Mouse (Mus musculus) common myeloid progenitor, adult 5-6 weeks (primary cell): ENCODE measurements around the gene Heg1. TPM values are rescaled to one million over a fixed set of nuclear protein-coding genes. Genes with fewer than 3 reads are reported as not detected.
A peak's percentile ranks its signal among the peaks of the same experiment; 100 is the strongest.

Experiments
- ATAC-seq: replicated peaks from 2 replicates; pipeline ENCODE4 v1.8.0; 2016; ENCODE audit warnings: low read depth, mild to moderate bottlenecking, moderate TSS enrichment, inconsistent platforms; ENCODE audit not compliant: poor library complexity, severe bottlenecking
- total RNA-seq: library from RNA; stranded (forward); fragments of 200-1000, 187-1606 nt; gene quantifications from 2 replicates; pipeline ENCODE4 v1.2.3, GENCODE M21; 2017

Gene Heg1
- total RNA-seq, 1 experiment from 2014 or later = 59.1 TPM

GRCm38 (mm10) chr16:33676347-33677312, 7.5 kb upstream of the Heg1 start:
- no peak for ATAC-seq

- ATAC-seq = no peak
Measured at GRCm38 (mm10) chr16:33677313-33677690, 6.9 kb upstream of the Heg1 start.

GRCm38 (mm10) chr16:33677901-33678300, 6.3 kb upstream of the Heg1 start:
- ATAC-seq = no peak

GRCm38 (mm10) chr16:33680271-33680670, 3.9 kb upstream of the Heg1 start:
- ATAC-seq = no peak

- no peak for ATAC-seq
Measured at GRCm38 (mm10) chr16:33680816-33681215, 3.4 kb upstream of the Heg1 start.

- no peak for ATAC-seq
Measured at GRCm38 (mm10) chr16:33681661-33682060, 2.5 kb upstream of the Heg1 start.

- no peak for ATAC-seq
Measured at GRCm38 (mm10) chr16:33682651-33683050, 1.5 kb upstream of the Heg1 start.

DNA sequence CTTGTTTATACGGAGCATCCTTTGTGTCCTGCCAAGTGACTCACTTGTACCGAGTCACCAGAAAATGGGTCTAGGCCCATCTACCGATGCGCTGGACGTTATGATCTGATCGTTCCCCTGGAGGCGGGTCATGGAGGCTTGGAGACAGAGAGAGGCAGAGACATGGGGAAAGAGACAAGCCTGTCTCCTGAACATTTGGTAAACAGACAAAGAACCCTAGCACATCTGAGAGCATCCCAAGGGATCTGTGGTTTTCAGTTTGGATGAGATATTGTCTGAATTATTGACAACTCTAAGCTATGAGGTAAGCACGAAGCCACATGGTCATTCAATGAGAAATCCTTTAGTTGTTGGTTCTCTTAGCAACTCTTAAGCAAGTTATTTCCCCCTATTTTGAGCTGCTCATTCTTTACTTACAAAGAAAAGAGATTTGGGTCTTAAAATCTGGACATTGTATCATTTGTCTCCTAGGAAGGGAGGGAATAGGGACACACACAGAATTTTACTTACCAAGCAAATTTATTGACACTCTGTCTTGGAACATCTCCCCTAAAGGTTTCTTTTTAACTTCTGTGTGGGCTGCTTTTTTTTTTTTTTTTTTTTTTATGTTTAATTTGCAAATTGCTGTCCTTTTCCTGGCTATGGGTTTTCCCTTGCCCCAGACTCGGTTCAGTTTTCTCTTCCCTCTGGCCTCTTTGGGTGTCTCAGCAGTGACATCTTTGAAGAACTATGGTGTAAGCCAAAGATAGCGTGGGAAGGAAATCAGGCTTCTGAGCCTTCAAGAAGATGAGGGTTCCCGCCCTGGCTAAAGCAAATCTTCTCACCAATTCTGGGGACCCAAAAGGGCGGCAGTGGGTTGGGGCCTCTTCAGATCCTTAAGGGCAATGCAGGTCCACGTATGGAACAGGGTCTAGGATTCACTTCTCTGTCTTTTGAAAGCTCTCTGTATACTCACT, 686 bp upstream of the Heg1 start:
- no peak for ATAC-seq

DNA sequence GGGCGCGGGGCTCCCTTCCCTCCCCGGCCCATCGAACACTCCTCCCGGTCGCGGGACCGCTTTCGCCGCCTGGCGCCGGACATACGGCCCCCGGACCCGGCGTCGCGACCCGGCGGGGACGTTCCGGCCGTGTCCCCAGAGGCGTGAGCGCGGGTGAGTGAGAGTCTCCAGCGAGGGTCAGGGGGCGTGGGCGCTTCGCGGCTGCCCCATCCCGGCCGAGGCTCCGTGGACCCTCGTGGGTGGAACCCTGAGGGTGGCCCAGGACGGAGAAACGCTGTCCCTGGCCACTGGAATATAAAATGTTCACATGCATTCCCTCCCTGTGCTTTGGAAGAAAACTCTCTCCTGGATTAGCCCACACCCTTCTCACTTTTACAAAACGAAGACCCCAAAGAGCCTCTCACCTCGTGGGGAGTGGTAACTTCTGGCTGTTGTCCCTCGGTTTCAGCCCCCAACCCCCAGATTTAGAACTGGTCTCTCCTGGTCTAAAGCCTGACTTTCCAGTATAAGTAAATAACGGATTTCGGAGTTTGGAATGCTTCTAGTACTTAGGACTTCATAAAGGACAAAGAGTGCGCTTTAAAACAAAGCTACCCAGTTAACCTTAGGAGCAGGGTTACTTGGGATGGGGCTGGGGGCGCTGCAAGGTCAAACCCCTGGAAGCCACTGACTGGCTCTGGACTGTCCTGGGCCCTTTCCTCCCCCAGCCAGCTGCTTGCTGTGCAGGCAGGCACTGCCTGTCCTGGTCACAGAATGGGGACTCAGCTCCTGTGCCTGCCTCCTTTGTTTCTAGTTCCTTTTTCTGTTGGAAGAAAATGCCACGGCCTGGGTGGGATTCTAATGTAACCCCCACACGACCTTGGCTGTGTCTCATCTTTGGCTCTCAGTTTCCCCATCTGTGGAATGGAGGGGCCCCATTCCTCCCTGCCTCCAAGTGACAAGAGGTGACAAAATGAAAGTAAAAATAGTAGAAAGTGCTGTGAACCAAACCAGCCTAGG, 832 bp downstream of the Heg1 start:
- ATAC-seq = peak; percentile 42

DNA sequence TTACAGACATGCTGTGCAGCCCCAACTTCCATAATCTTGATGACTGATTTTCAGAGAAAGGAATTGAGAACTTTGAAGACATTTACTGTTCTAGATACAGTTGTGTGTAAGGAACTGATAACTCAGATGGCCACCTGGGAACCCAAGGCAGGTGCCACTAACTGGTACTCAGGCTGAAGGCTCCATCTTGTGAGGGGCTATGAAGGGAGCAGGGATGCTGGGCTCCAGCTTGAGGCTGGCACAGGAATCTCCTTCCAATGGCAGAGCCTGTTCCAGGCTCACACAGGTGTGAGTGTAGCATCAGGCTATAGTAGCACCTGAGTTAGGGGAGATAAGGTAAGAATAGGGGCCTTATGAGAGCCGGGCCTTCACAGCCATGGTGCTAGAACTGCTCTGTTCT, 1.9 kb downstream of the Heg1 start:
- no peak for ATAC-seq

GRCm38 (mm10) chr16:33687724-33688123, 3.6 kb downstream of the Heg1 start:
- no peak for ATAC-seq

- ATAC-seq = peak; percentile 78
Measured at GRCm38 (mm10) chr16:33690975-33691747, 7.0 kb downstream of the Heg1 start.

GRCm38 (mm10) chr16:33693553-33693952, 9.4 kb downstream of the Heg1 start:
- ATAC-seq = no peak

- ATAC-seq = peak; percentile 39; the same call in 1 of the 2 replicates
Measured at GRCm38 (mm10) chr16:33696811-33697575, 12.8 kb downstream of the Heg1 start.

DNA sequence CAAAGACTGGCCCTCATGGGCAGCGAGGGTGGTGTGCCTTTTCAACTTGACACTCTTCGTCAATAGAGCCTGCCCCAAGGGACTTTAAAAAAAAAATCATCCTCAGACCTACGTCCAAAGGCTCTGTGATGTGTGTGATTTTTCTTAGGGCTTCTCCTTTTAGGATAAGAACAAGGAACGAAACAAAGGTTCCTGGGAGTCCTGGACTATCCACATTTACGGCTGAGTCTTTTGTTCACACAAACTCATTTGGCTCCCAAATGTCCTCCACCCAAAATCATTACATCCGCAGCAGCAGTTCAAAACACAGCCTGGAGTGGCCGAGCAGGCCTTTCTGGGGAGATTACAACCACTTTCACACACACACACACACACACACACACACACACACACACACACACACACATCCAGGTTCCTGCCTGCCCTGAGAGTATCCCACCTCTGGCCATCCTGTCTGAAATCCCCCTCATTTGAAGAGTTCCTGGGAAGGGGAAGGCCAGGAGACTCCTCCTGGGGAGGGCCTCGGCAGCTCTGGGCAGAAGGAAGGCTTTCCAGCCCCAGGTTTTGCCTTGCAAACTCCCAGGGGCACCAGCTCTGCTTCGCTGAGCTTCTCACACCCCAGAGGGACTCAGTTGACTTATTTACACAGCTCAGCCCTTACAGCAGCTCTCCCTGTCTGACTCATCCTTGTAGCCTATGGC, 13.6 kb downstream of the Heg1 start:
- ATAC-seq = no peak

DNA sequence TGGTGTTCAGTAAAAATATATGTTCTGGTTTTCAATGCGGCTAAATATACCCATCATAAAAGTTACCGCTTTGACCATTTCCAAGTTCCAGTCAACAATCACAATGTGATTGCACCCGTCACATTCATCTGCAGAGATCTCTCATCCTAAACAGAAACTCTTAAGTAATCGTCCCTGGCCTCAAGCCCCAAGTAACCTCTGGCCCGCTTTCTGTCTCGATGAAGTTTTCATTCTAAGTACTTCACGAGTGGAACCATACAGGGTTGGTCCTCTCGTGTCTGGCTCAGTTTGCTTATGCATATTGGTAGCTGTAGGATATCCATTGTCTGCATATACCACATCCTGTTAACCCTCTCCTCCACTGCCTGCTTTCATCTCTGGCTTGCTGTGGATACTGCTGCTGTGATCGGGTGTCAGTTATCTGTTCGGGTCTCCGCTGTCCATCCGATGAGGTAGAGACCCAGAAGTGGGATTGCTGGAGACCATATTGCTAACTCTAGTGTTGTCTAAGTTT, 14.2 kb downstream of the Heg1 start:
- no peak for ATAC-seq

- no peak for ATAC-seq
Measured at GRCm38 (mm10) chr16:33700584-33700983, 16.4 kb downstream of the Heg1 start.
